Mouse (Mus musculus): Measurements from ENCODE around the gene Cct2. TPM values are rescaled to one million over a fixed set of nuclear protein-coding genes. Genes with fewer than 3 reads are reported as not detected.

The Cct2 gene
- polyA plus RNA-seq, 1 experiment, result 130 TPM

DNA sequence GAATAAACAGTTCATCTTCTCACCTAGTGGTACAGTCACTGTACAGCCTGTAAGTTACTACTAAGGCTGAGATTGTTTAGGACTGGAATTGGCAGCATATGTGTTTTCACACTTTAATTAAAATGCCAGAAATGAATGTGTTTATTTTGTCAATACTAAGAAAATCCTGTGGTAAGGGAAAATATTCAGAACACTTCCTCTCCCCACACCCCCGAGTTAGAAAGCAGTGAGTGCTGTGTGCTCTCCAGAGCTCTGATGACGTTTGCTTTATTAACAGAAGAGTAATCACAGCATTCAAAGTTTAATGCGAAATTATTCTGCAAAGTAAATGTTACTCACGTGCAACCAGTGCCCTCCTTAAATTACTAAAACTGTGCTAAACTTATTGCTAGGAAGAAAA lies 26.0 kb upstream of the Cct2 start:
- Histone ChIP-seq H3K27ac (ENCODE audit: control insufficient read depth, insufficient read depth, low read length) (no peak overlapping the region), H3K27me3 (ENCODE audit: control insufficient read depth, insufficient read depth, low read length) (no peaks in the 10 kb centered on the region), H3K36me3 (ENCODE audit: control insufficient read depth, insufficient read depth, low read length) (no peaks in the 10 kb centered on the region; the same call in 1 of the 2 replicates), H3K4me1 (replicated peaks; ENCODE audit: control insufficient read depth, insufficient read depth, low read length) (no peaks in the 10 kb centered on the region), H3K4me3 (ENCODE audit: control insufficient read depth, insufficient read depth, low read length) (no peak overlapping the region)
- 79% methylated on average over 4 of the region's 4 CpGs for WGBS
- TF ChIP-seq POLR2A (IDR thresholded peaks at IDR 0.05; ENCODE audit: control insufficient read depth, extremely low read depth, insufficient read depth, low read length, poor library complexity) (no peak), CTCF (IDR thresholded peaks at IDR 0.05; ENCODE audit: borderline replicate concordance, control insufficient read depth, extremely low read depth, insufficient read depth, low read length, poor library complexity) (no peak)
- no peak for DNase-seq

DNA sequence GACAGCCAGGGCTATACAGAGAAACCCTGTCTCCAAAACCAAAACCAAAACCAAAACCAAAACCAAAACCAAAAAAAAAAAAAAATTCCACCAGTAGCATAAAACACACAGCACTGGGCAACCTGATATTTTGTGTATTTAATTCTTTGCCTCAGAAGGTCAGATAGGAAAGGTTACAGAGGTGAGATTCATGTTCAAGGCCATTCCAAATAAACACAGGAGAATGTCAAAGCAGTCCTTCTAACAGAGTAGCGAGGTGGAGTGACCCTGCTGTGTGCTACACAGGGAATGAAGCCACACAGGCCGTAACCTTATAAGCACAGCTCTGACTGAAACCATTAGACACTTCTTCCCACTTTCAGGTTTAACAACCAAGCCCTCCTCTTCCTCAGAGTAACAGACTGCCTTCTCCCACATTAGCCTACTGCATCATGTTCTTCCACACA lies 18.3 kb upstream of the Cct2 start:
- H3K4me3 ChIP-seq (ENCODE audit: control insufficient read depth, insufficient read depth, low read length), result no peak overlapping the region
- 92% methylated on average over 2 of the region's 2 CpGs for WGBS
- no peak for TF ChIP-seq CTCF (IDR thresholded peaks at IDR 0.05; ENCODE audit: borderline replicate concordance, control insufficient read depth, extremely low read depth, insufficient read depth, low read length, poor library complexity)
- no peak for TF ChIP-seq POLR2A (IDR thresholded peaks at IDR 0.05; ENCODE audit: control insufficient read depth, extremely low read depth, insufficient read depth, low read length, poor library complexity)
- no peak overlapping the region for H3K27ac ChIP-seq (ENCODE audit: control insufficient read depth, insufficient read depth, low read length)
- no peaks in the 10 kb centered on the region for H3K4me1 ChIP-seq (replicated peaks; ENCODE audit: control insufficient read depth, insufficient read depth, low read length)
- H3K36me3 ChIP-seq (ENCODE audit: control insufficient read depth, insufficient read depth, low read length), result peaks cover 23% of the 10 kb centered on the region
- DNase-seq, result no peak
- no peaks in the 10 kb centered on the region for H3K27me3 ChIP-seq (ENCODE audit: control insufficient read depth, insufficient read depth, low read length)

DNA sequence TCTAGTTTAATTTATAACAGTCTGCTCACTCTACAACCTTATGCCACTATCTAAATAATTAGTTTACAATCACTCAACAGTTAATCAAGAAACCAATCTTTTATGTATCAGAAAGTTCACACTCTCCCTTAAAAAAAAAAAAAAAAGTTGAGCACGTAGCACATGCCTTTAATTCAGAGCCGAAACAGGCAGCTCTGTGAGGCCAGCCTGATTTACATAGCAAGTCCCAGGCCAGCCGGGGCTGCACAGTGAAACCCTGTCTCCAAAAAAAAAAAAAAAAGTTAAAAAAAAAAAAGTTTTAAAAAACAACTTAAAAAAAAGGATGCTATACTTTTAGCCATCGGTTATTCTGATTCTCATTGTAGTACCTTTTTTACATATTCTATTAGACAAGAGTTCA lies 17.7 kb upstream of the Cct2 start:
- Histone ChIP-seq H3K4me1 (replicated peaks; ENCODE audit: control insufficient read depth, insufficient read depth, low read length) (no peaks in the 10 kb centered on the region), H3K27me3 (ENCODE audit: control insufficient read depth, insufficient read depth, low read length) (no peaks in the 10 kb centered on the region), H3K36me3 (ENCODE audit: control insufficient read depth, insufficient read depth, low read length) (peaks cover 29% of the 10 kb centered on the region), H3K27ac (ENCODE audit: control insufficient read depth, insufficient read depth, low read length) (no peak overlapping the region), H3K4me3 (ENCODE audit: control insufficient read depth, insufficient read depth, low read length) (no peak overlapping the region)
- no peak for TF ChIP-seq CTCF (IDR thresholded peaks at IDR 0.05; ENCODE audit: borderline replicate concordance, control insufficient read depth, extremely low read depth, insufficient read depth, low read length, poor library complexity)
- TF ChIP-seq POLR2A (IDR thresholded peaks at IDR 0.05; ENCODE audit: control insufficient read depth, extremely low read depth, insufficient read depth, low read length, poor library complexity), result no peak
- DNase-seq, result no peak
- WGBS, result 94% methylated on average over 4 of the region's 4 CpGs

DNA sequence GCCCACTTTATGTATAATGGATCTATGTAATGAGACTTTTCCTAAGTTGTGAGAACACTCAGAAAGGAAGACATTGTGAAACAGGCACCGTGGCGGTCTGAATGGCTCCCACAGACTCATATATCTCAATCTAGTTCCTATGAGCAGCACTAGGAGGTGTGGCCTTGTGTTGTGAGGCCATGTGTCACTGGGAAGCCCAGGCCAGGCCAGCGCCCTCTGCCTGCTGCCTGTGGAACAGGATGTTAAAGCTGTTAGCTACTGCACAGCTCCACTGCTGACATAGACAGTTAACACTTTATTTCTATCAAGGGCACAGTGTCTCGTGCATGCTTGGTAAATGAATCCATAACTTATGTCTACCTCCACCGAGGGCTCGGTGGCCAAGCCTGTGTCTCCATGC lies 14.7 kb upstream of the Cct2 start:
- Histone ChIP-seq H3K27me3 (ENCODE audit: control insufficient read depth, insufficient read depth, low read length) (no peaks in the 10 kb centered on the region), H3K4me3 (ENCODE audit: control insufficient read depth, insufficient read depth, low read length) (no peak overlapping the region), H3K36me3 (ENCODE audit: control insufficient read depth, insufficient read depth, low read length) (peaks cover 44% of the 10 kb centered on the region), H3K4me1 (replicated peaks; ENCODE audit: control insufficient read depth, insufficient read depth, low read length) (no peaks in the 10 kb centered on the region), H3K27ac (ENCODE audit: control insufficient read depth, insufficient read depth, low read length) (no peak overlapping the region)
- peak; percentile 65 for DNase-seq
- TF ChIP-seq CTCF (IDR thresholded peaks at IDR 0.05; ENCODE audit: borderline replicate concordance, control insufficient read depth, extremely low read depth, insufficient read depth, low read length, poor library complexity) (peak; percentile 80), POLR2A (IDR thresholded peaks at IDR 0.05; ENCODE audit: control insufficient read depth, extremely low read depth, insufficient read depth, low read length, poor library complexity) (no peak)
- 85% methylated on average over 6 of the region's 6 CpGs for WGBS

DNA sequence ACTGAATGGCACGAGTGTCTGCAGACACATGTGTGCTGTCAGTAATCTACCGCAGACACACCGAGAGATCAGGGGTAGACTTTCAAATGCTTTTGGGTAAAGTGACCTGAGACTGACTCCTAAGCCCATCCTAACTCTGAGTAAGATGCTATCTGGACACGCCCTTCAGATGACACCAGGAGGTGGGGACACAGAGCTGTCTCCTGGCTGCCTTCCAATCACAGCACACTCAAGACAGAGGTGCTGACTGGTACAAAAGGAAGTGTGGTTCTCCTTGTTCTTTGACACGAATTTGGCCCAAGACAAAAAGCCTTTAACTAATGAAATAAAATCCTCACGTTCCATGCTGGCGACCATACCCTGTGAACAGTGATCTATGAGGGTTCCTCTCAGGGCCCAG lies 9.6 kb upstream of the Cct2 start:
- no peak overlapping the region for H3K27ac ChIP-seq (ENCODE audit: control insufficient read depth, insufficient read depth, low read length)
- no peaks in the 10 kb centered on the region for H3K4me1 ChIP-seq (replicated peaks; ENCODE audit: control insufficient read depth, insufficient read depth, low read length)
- 85% methylated on average over 7 of the region's 7 CpGs for WGBS
- H3K4me3 ChIP-seq (ENCODE audit: control insufficient read depth, insufficient read depth, low read length), result no peak overlapping the region
- H3K27me3 ChIP-seq (ENCODE audit: control insufficient read depth, insufficient read depth, low read length), result no peaks in the 10 kb centered on the region
- TF ChIP-seq POLR2A (IDR thresholded peaks at IDR 0.05; ENCODE audit: control insufficient read depth, extremely low read depth, insufficient read depth, low read length, poor library complexity), result no peak
- TF ChIP-seq CTCF (IDR thresholded peaks at IDR 0.05; ENCODE audit: borderline replicate concordance, control insufficient read depth, extremely low read depth, insufficient read depth, low read length, poor library complexity), result no peak
- DNase-seq, result no peak
- peaks cover 32% of the 10 kb centered on the region for H3K36me3 ChIP-seq (ENCODE audit: control insufficient read depth, insufficient read depth, low read length)

DNA sequence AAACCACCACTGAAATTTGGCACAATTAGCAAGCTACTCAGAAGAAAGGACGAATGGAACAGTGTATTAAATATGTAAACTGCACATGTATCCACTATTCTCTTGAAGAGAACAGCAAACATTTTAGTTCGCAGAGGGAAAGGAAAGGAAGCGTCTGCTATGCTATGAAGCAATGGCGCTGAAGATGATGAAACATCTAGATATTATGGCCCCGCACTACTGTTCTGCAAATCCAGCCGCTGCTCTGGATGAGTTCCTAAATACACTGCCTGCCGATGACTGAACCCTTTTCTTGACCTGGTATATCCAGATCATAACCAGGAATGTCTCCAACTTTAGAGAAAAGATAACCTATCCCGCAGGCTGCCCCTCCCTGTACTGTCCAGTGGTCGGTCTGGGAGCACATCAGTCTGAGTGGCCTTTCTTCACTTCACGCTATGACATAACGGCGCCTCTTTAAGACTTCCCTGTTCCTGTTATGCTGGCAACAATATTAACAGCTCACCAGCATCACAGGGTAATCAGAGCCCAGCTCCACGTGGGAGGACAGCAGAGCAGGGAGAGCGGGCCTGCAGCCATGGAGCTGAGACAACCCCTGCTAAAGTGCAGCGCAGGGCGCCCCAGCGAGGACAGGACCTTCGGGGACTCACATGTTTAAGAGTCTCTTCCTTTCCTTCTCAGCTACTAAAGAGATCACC lies 8.7 kb upstream of the Cct2 start:
- TF ChIP-seq POLR2A (IDR thresholded peaks at IDR 0.05; ENCODE audit: control insufficient read depth, extremely low read depth, insufficient read depth, low read length, poor library complexity) (no peak), CTCF (IDR thresholded peaks at IDR 0.05; ENCODE audit: borderline replicate concordance, control insufficient read depth, extremely low read depth, insufficient read depth, low read length, poor library complexity) (no peak)
- H3K27ac ChIP-seq (ENCODE audit: control insufficient read depth, insufficient read depth, low read length), result peak overlapping the region; percentile 6; the same call in 1 of the 2 replicates
- H3K36me3 ChIP-seq (ENCODE audit: control insufficient read depth, insufficient read depth, low read length), result peaks cover 32% of the 10 kb centered on the region
- H3K4me3 ChIP-seq (ENCODE audit: control insufficient read depth, insufficient read depth, low read length), result no peak overlapping the region
- no peaks in the 10 kb centered on the region for H3K27me3 ChIP-seq (ENCODE audit: control insufficient read depth, insufficient read depth, low read length)
- no peaks in the 10 kb centered on the region for H3K4me1 ChIP-seq (replicated peaks; ENCODE audit: control insufficient read depth, insufficient read depth, low read length)
- 95% methylated on average over 18 of the region's 18 CpGs for WGBS
- no peak for DNase-seq

Data from thymus, adult 2 months (tissue).